Mouse (Mus musculus): ENCODE measurements around the gene Gng3. TPM values are rescaled to one million over a fixed set of nuclear protein-coding genes. Genes with fewer than 3 reads are reported as not detected.
"Not testable (repeated sequence)": the region's sequence is repeated elsewhere in the genome, so short reads cannot be mapped to it uniquely, and the experiment has no call there.

Gene Gng3
- total RNA-seq, 2 experiments from 2014 or later: not detected

DNA sequence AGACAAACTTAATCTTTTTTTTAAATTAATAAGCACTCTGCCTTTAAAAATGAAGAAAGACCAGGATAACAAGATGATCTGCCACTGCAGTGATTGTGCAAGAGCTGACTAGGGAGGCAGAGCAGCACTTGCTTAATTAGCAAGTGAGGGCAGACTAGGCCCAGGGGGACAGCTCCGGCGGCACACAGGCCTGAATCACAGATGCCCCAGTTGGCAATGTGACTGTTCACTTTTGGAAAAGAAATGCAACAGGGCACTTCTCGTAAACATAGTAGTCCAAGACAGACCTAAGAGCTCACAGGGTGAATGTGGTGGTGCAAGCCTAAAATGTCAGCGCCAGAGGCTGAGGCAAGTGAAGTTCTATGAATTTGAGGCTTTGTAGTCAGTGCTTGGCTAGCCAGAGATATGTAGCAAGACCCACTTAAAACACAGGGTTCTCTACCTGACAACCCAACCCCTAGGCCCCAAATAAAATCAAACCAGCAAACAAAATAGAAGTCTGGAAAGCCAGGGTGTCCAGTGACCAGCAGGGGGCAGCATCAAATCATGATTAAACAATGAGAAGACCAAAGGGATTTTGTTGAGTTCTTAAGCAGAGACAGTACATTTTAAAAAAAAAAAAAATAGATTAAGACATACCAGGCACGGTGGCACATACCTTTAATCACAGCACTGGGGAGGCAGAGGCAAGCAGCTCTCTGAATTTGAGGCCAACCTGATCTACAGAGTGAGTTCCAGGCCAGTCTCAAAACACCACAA, 5.6 kb upstream of the Gng3 start:
- DNase-seq: peak; percentile 69 to 94

DNA sequence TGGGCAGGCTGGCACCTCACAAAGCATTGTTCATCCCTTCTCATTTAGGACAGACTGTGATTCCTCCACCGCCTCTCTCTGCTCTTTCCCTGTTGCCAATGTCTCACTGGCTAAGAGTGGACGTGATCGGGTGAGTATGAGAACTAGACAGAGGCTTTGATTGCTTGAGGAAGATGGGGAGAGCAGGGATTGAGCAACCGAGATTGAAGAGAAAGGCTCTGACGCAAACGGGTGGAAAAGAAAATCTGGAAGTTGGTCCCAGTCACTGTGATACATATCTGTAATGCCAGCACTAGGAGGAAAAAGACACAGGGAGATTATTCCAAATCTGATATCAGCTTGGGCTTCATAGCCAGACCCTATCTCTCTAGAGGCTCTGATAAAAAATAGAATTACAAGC, 4.0 kb upstream of the Gng3 start:
- peak; percentile 43 to 45 for DNase-seq

DNA sequence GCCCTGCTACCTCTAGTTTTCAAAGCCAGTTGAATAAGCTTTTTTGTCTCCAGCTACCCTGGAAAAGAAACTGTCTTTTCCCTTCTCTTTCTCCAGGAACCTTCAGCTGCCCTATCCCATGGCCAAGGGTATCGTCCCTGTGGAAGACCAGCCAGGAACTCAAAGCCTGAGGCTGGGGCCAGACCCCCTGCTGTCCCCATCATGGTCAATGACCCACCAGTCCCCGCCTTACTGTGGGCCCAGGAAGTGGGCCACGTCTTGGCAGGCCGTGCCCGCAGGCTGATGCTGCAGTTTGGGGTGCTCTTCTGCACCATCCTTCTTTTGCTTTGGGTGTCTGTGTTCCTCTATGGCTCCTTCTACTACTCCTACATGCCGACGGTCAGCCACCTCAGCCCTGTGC, 2.0 kb upstream of the Gng3 start:
- no peak for DNase-seq

DNA sequence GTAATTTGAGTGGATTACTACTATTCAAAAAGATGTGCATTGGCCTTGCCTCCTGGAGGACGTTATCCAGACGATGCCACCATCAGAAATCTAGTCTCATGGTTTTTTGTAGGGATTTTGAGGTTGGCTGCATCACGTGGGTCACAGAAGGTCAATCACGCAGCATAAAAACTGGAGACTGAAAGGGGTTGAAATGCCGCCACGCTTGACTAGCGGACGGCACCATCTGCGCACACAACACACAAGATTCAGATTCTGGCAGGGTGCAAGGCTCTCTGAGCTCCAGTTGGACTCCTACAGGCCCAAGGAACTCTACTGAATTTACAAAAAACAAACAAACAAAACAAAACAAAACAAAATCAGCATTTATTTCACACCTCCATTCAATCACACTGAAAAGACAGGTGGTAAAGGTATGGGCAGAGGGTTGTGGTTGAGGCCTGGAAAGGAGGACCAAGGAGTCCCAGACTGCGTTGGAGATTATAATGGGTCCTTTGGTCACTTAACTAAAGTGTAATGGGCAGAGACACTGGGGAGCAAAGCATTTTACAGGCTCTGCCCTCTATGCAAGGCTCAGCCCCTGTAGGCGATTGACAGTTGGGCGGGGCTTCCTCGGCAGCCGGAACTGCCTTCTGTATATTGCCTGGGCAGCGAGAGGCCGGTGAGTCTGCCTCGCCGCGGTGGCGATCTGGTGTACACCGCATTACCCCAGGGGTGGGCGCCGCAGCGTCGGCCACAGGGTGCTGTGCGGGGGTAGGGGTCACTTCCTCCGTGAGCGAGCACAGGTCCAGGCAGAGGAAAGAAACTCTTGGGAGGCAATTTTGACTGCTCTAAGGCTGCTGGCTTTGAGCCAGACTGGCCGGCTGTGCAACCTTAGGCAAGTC, 1.2 kb upstream of the Gng3 start:
- peak; percentile 83 to 86 for DNase-seq

DNA sequence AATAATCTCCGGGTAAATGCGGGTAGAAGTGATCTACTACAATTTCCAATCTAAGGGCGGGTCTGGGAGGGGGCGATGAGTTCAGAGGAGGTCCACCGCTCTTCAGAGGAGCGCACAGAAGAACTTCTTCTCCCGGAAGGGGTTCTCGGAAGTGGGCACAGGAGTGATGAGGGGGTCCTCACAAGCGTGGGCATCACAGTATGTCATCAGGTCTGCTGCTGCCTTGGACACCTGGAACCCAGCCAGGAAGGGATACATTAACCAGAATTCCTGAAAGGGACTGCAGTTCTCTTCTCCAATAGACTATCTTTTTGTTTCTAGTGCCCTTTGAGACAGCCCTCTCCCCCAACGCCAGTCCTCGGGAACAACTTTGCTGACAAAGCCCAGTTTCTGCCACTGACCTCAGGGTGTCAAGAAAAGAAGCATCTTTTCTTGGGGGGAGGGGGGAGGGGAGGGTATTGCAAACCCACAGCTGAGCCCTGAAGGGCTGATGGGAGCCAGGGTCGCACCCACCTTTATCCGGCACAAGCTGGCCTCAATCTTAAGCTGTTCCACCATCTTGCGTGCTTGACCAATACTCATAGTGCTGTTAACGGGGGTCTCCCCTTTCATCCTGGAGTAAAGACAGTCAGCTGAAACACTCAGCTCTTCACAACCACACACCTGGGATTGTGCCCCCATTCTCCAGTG, 808 bp downstream of the Gng3 start:
- DNase-seq: peak; percentile 39 to 58

DNA sequence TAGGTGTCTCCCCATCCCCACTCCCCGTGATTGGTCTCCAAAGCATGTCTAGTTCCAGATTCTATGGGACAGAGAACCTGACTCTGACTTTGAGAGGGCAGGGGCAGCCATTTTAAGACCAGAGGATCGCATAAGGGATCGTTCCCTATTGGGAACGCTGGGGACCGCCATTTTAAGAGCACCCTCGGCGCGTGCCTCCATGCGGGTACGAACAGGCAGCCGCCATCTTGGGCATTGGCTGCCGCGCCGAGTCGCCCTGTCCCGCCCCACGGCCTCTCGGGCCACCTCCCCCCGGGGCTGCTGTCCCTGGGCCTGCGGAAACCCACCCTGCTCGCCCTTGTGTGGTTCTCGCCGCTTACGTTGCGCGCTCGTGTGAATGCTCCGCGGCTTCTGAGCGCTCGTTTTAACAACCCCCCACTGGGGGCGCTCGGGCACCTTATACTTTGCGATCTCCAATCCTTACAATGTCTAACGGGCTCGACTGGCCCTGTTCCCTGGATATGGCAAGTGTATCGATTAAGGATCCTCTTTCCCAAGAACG, 1.7 kb downstream of the Gng3 start, which contains the start of gene Bscl2:
Gene Bscl2, plus strand, starts transcription at position 217 of the 541 bp plus-strand sequence.
- DNase-seq: peak; percentile 85 to 91

DNA sequence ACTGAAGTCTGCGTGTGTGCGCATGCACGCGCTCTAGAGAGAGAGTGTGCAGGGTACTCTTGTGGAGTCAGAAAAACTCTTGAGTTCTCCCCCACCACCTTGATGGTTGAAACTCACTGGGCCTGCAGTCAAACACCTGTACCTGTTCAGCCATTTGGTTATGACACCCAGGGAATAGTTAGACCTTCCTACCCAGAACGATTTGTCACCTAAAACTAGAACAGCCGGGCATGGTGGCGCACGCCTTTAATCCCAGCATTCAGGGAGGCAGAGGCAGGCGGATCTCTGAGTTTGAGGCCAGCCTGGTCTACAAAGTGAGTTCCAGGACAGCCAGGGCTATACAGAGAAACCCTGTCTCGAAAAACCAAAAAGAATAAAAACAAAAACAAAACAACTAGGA, 2.7 kb downstream of the Gng3 start:
- not testable (repeated sequence) for DNase-seq

DNA sequence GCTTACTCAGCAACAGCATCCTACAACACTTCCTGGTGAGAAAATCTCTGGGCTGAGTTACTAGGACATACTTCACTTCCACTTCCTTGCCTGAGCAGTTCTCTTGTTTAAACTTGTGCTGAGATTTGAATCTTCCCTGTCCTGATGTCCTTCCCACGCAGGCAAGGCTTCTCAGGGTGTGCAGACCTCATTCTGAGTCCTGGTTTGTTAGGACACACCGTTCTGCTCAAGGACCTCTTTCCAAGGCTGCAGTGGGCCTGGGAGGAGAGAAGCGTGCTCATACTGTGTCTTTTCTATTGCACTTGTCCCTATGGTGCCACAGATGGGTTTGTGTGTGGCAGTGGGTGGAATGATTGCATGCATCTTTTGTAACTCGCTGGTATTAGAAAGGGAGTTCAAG, 6.0 kb downstream of the Gng3 start:
- DNase-seq: no peak

DNA sequence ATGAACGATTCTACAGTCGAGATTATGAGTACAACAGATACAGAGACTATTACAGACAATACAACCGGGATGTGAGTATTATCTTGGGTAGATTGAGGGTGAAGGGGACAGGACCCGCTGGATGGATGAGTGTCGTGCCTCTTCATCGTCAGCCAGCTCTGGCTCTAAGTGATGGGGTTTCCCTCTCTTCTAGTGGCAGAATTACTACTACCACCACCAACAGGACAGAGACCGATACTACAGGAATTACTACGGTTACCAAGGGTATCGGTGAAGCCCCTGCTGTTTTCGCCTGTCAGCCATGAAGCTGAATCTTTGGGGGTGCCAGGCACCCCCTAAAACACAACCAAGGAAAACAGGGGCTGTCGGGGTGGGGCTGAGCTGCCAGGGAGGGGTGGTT, 7.7 kb downstream of the Gng3 start:
- no peak for DNase-seq

DNA sequence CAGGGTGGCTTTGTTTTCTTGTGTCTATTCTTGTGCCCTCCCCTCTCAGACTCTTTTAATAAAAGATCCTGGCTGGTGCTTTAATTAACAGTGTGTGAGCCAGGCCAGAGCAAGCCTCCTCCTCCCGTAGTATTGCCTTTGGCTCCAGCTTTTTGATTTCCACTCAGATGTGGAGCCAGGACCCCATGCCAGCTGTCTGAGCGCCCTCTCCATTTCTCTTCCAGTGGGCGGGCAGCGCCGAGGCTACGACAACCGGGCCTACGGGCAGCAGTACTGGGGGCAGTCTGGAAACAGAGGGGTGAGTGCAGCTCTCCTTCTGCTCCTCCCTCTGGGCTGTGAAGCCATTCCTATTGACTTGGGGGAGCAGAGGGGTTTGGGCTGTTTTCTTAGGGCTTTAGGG, 8.3 kb downstream of the Gng3 start:
- no peak for DNase-seq

DNA sequence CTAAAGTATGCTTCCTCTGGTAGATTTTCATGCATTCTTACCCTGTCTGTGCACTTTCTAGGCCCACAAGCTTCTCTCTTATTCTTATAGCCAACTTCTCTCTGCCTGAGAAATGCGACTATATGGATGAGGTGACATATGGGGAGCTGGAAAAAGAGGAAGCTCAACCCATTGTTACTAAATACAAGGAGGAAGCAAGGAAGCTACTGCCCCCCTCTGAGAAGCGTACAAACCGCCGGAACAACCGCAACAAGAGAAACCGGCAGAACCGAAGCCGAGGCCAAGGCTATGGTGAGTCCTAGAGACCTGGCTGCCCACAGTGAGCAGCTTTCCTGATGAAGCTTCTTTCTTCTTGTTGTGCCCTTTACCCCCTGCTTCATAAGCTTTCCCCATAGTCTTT, 9.3 kb downstream of the Gng3 start, which contains the start of gene AC129217.1:
Gene AC129217.1, plus strand, starts transcription at position 114 of the 400 bp plus-strand sequence.
- DNase-seq: peak in 1 of 2 experiments; percentile 47

DNA sequence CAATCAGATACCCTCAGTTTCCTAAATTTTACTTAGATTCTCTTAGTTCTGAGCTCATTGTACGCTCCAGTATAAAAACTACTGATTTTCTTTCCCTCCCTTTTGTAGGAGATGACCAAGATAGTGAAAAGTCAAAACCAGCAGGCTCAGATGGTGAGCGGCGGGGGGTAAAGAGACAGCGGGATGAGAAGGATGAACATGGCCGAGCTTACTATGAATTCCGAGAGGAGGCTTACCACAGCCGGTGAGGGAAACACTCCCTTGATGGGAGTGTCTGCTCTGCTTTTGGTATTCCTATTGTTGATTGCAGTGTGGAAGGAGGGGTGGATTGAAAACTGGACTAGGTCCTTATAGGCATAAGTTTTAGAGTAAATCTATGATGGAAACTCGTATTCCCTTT, 16.3 kb downstream of the Gng3 start:
- DNase-seq: no peak

DNA sequence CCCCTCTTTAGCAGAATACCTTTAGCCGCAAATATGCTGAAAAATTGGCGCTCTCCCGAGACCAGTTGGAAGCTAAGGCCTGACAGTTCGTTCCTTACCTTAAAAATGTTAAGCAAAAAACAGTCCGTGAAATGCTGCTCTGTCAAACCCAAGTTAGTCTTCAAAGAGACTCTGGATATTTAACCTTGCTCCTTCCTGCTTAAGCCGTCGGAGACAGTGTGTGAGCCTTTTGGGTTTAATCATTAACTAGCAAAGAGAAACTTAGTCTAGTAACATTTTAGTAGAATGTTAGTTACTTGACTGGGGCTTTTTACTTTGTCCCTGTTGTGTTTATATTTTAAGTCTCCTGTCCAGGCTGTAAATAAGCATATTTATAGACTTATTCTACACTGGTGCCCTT, 17.8 kb downstream of the Gng3 start:
- DNase-seq: no peak

DNA sequence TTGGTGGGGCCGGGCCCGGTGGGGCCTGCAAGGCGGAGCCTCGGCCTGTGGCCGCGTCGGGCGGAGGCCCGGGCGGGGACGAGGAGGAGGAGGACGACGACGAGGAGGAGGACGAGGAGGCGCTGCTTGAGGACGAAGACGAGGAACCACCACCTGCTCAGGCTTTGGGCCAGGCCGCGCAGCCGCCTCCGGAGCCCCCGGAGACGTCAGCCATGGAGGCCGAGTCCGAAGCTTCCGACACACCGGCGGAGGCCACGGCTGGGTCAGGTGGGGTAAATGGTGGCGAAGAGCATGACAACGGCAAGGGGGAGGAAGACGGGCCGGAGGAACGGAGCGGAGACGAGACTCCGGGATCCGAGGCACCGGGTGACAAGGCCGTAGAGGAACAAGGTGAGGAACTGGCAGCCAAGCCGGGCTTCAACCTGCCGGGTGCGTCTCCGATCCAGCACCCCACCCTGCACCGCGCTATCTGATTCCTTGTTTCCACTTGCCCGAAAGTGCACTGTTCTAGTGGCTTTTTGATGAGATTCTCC, 18.5 kb downstream of the Gng3 start:
- no peak for DNase-seq

DNA sequence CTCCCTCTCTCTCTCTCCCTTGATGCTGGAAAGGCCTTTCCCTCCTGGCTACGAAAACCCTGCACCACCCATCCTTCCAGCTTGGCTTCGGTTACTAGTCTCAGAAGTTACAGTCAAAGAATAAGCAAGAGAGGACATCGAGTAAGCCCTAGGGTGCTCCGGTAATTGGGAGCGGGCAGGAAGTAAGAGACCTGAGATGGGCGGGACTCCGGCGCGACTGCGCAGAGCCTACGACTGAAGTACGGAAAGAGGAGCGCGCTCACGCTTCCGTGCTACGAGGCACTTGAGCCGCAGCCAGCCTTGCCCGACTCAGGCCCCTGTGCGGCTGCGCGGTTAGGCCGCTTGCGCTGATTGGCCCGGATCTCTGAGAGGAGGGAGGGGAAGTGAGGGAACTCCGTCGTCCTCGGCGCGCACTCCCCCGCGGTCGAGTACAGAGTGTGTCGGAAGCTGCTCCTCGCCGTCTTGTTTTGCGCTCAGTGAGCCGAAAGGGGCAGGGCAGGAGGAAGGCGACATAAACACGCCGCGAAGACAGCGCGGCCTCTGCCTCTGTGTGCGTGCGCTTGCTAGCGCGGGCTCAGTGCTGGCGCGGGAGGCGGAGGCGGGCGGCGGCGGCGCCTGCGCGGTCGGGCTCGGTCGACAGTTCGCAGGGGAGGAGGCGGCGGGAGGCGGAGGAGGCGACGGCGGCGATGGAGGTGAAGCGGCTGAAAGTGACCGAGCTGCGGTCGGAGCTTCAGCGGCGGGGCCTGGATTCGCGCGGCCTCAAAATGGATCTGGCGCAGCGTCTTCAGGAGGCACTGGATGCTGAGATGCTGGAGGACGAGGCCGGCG, 19.2 kb downstream of the Gng3 start, which contains the start of gene Hnrnpul2:
Gene Hnrnpul2, plus strand, starts transcription at position 415 of the 828 bp plus-strand sequence.
- DNase-seq: peak; percentile 98 to 99

DNA sequence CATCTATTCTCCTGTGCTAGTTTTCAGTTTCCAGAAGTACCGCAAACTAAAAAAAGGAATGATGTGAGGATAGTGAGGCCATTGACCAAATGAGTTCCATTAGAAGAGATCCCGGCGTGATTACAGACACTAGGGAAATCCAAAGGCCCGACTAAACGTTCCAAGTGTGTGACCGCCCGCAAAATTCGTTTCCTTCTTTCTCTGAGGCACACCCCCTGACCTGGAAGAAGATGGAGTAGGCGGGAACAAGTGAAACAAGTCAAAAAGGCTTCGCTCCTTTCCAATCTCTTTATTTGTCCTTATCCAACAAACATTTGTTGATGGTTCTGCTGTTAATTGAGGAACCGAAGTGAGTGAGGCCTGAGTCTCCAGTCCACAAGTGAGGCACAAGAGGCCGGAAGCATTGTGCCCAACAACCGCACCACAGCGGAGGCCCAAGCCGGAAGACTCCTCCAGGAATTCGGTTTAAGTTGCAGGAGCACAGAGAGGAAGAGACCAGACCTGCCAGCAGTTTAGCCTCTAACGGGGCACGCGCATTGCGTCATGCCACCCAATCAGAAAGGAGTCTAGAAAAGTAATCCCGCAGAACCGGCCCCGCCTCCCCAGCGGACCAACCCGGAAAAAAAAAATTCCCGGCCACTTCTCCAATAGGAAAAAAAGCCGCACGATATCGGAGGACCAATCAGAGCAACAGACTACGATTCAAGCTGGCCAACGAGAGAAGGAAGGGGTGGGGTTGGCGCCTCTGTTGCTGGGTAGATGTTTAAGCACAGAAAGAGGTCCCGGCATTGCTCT, 20.0 kb downstream of the Gng3 start, which contains the start of gene Ttc9c:
Gene Ttc9c, minus strand, starts transcription at position 533 of the 795 bp plus-strand sequence.
- peak; percentile 96 to 99 for DNase-seq

DNA sequence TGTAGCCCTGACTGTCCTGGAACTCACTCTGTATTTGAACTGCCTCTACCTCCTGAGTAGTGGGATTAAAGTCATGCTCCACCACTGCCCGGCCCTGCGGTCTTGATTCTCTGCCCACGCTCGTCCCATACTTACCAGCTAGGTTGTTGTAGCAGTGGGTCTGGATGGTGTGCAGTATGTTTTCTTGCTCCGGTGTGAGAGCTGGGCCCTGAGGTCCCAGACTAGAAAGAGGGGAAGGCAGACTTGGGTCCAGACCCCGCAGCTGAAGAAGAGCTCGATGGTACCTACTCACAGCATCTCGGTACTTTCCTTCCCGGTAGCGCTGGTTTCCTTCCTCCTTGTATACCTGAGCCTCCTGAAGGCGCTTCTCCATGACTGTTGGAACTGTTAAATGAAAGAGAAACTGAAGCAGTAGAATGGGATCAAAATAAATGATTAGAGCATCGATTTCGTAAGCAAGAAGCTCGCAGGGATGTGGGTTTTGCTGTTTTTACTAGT, 20.6 kb downstream of the Gng3 start:
- DNase-seq: no peak

DNA sequence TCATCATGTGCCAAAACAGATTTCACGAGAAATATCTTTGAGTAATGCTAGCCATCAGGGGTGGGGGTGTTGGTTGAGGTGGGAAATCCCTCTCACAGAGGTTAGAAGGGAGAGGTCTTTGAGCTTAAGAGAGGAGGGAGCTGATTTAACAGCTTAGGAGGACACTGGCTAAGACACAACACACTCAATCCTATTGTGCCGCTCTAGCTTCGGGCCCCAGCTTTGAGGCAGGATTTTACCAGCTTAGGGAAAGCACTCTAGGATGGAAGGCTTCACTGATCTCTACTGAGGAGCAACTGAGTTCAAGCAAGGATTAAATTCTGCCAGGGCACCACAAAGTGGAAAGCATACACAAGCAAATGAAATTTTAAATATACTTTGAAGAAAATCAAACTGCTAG, 22.0 kb downstream of the Gng3 start:
- no peak for DNase-seq

DNA sequence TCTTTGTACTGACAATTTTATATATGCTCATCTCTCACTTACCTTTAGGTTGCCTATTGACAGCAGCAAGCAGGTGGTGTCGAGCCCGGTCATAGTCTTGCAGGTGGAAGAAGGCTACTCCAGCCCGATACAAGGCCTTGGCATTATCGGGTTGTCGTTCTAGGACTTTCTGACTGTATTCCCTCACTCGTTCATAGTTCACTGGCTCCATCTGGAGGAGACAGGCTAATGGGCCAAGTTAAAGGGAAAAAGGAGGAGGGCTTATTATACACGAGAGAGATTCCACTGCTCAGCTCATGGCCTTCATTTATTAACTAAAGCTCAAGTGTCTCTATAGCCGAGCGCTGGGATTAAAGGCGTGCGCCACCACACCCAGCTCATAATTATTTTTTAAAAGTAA, 23.2 kb downstream of the Gng3 start:
- DNase-seq: no peak

DNA sequence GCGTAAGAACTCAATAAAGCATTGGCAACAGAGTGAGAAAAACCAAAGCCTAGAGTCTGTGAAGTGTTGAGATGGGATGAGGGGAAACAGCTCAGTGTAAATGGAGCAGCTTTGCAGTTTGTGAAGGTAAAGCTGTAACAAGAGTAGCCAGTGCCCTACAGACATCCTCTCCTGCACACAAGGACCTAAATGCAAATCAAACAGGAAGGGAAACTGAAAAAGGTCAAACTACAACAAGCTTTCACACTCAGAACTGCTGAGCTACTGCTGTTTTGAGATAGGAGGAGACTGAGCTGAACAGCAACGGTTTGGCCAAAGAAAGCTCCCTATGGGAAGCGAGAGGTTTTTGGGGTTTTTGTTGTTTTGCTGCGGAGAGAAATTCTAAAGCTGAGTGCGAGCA, 32.2 kb downstream of the Gng3 start:
- DNase-seq: no peak

All from heart, adult 18-20 months (tissue).